Mouse (Mus musculus) bone marrow macrophage, adult 2 months (primary cell): ENCODE data around the gene Gabrr2.

Experiments used
- CTCF ChIP-seq: IDR thresholded peaks from 2 replicates; pipeline ENCODE4 v1.5.1; 2012; ENCODE audit warnings: low read depth, mild to moderate bottlenecking, low read length, moderate library complexity
- POLR2A ChIP-seq: IDR thresholded peaks from 2 replicates; pipeline ENCODE4 v1.6.1; 2012; ENCODE audit warnings: mild to moderate bottlenecking, low read depth, low read length, borderline replicate concordance

DNA sequence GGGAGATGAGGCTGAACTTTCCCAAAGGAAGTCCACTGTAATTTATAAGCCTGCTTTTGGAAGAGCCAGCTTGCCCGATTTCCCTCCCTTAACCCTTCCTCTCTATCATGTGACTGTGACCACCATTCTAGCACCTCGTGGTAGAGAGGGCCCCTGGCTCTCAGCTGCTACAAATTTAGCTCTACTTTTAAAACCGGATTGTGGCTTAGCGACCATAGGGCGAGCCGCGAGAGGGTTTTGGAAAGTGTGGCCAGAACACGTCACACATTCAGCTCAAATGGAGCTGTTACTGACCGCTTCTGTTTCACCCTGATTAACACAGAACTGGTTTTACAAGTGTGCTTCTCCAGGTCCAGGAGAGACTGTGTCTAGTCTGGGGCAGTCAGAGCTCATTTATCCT, 48.6 kb downstream of the Gabrr2 start:
- TF ChIP-seq POLR2A: no peak
- TF ChIP-seq CTCF: no peak
